ENCODE assay signal across 11 mouse cellular contexts in the genomic region with DNA sequence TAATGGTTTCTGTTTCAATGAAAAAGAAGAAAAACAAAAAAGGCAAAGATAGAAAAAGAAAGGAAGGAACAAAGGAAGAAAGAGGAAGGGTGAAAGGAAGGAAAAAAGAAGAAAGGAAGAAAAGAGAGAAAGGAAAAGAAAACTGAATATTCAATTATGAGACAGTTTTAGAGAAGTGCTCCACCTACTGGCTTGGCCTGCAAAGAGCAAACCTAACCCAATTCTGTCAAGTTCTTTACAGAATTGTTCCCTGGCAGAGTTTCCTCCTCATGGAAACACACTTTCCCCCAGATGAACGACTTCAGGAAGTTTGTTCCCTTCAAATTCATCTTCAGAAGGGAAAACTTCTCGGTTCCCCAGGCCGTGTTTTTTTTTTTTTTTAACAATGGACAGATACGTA. TPM values are rescaled to one million over a fixed set of nuclear protein-coding genes. Genes with fewer than 3 reads are reported as not detected.
DNase-seq lines count a peak whose midpoint lies in the region; ATAC-seq and TF ChIP-seq lines count a peak whose summit lies in the region.
"Had no signal": no experiment of that assay in that cellular context is flagged by ENCODE, and none has a peak within 500 bp of the region (broad histone marks: within the 10 kb centered on the region; RNA-seq: fewer than 3 reads in every experiment).

No protein-coding gene starts in this region.

- H3K79me2 ChIP-seq in MEL (ENCODE audit: control insufficient read depth, insufficient read depth, low read length, poor library complexity): no peaks in the 10 kb centered on the region

- H3K4me1 ChIP-seq in forebrain, postnatal 0 days (ENCODE audit: insufficient read depth): no peaks in the 10 kb centered on the region
- no peaks in the 10 kb centered on the region for H3K4me1 ChIP-seq in forebrain, embryonic 10.5 days
- no peaks in the 10 kb centered on the region for H3K4me1 ChIP-seq in lung, embryonic 14.5 days (ENCODE audit: insufficient read depth)
- no peaks in the 10 kb centered on the region for H3K4me1 ChIP-seq in MEL (ENCODE audit: control insufficient read depth in 1 of 2, insufficient read depth in 2 of 2, low read length in 2 of 2)
- no peaks in the 10 kb centered on the region for H3K4me1 ChIP-seq in intestine, embryonic 15.5 days (replicated peaks)
- H3K4me1 ChIP-seq in forebrain, embryonic 13.5 days: no peaks in the 10 kb centered on the region
- H3K4me1 ChIP-seq: lung, embryonic 15.5 days had no signal

- no peak overlapping the region for H3K4me3 ChIP-seq in forebrain, postnatal 0 days (ENCODE audit: low read depth, low read length)
- no peak overlapping the region for H3K4me3 ChIP-seq in forebrain, embryonic 10.5 days
- H3K4me3 ChIP-seq in lung, embryonic 14.5 days (ENCODE audit: low read depth, low read length): no peak overlapping the region
- H3K4me3 ChIP-seq in MEL (ENCODE audit: control insufficient read depth in 1 of 2, insufficient read depth in 1 of 2, low read depth in 2 of 2, low read length in 2 of 2): no peak overlapping the region
- no peak overlapping the region for H3K4me3 ChIP-seq in intestine, embryonic 15.5 days (replicated peaks)
- no peak overlapping the region for H3K4me3 ChIP-seq in forebrain, embryonic 13.5 days
- H3K4me3 ChIP-seq: lung, embryonic 15.5 days had no signal

- TF ChIP-seq POLR2A in MEL (IDR thresholded peaks at IDR 0.05; ENCODE audit: control insufficient read depth in 1 of 2, insufficient read depth in 1 of 2, low read depth in 1 of 2, low read length in 2 of 2, poor library complexity in 1 of 2): no peak

- no peaks in the 10 kb centered on the region for H3K9me3 ChIP-seq in forebrain, postnatal 0 days (ENCODE audit: low read length)
- no peaks in the 10 kb centered on the region for H3K9me3 ChIP-seq in forebrain, embryonic 10.5 days
- H3K9me3 ChIP-seq in lung, embryonic 14.5 days (ENCODE audit: low read depth, low read length): no peaks in the 10 kb centered on the region
- H3K9me3 ChIP-seq in MEL (replicated peaks; ENCODE audit: insufficient read depth, low read length): no peaks in the 10 kb centered on the region
- no peaks in the 10 kb centered on the region for H3K9me3 ChIP-seq in intestine, embryonic 15.5 days
- H3K9me3 ChIP-seq in forebrain, embryonic 13.5 days (replicated peaks): no peaks in the 10 kb centered on the region
- H3K9me3 ChIP-seq: lung, embryonic 15.5 days had no signal

- no peaks in the 10 kb centered on the region for H3K36me3 ChIP-seq in forebrain, postnatal 0 days (ENCODE audit: insufficient read depth)
- no peaks in the 10 kb centered on the region for H3K36me3 ChIP-seq in forebrain, embryonic 10.5 days (replicated peaks)
- H3K36me3 ChIP-seq in lung, embryonic 14.5 days (ENCODE audit: insufficient read depth): no peaks in the 10 kb centered on the region
- no peaks in the 10 kb centered on the region for H3K36me3 ChIP-seq in MEL (ENCODE audit: control insufficient read depth in 1 of 2, insufficient read depth in 2 of 2, low read length in 2 of 2)
- H3K36me3 ChIP-seq in intestine, embryonic 15.5 days: no peaks in the 10 kb centered on the region
- H3K36me3 ChIP-seq in forebrain, embryonic 13.5 days (ENCODE audit: poor library complexity, severe bottlenecking): no peaks in the 10 kb centered on the region
- H3K36me3 ChIP-seq: lung, embryonic 15.5 days had no signal

- ATAC-seq in forebrain, postnatal 0 days: no peak
- ATAC-seq in lung, embryonic 14.5 days (ENCODE audit: insufficient read depth): no peak
- ATAC-seq in megakaryocyte progenitor cell, adult 5-6 weeks (replicated peaks; ENCODE audit: poor library complexity): peak; percentile 66
- no peak for ATAC-seq in intestine, embryonic 15.5 days
- no peak for ATAC-seq in forebrain, embryonic 13.5 days

- no peak overlapping the region for H3K9ac ChIP-seq in forebrain, postnatal 0 days
- no peak overlapping the region for H3K9ac ChIP-seq in lung, embryonic 14.5 days
- H3K9ac ChIP-seq in MEL (ENCODE audit: control insufficient read depth, low read depth, low read length, poor library complexity, severe bottlenecking): no peak overlapping the region
- no peak overlapping the region for H3K9ac ChIP-seq in intestine, embryonic 15.5 days
- no peak overlapping the region for H3K9ac ChIP-seq in forebrain, embryonic 13.5 days
- H3K9ac ChIP-seq: lung, embryonic 15.5 days had no signal

- TF ChIP-seq RAD21 in MEL (IDR thresholded peaks at IDR 0.05; ENCODE audit: low read depth, low read length): no peak

- peak; percentile 69 for TF ChIP-seq CTCF in forebrain, postnatal 0 days (IDR thresholded peaks at IDR 0.05; ENCODE audit: low read depth)
- TF ChIP-seq CTCF in lung, embryonic 14.5 days (IDR thresholded peaks at IDR 0.05; ENCODE audit: low read depth): peak; percentile 58
- TF ChIP-seq CTCF in MEL (IDR thresholded peaks at IDR 0.05 in 2 of 3, conservative IDR thresholded peaks at IDR 0.05 in 1 of 3; ENCODE audit: control insufficient read depth in 1 of 3, insufficient read depth in 1 of 3, low read depth in 2 of 3, low read length in 3 of 3, poor library complexity in 1 of 3, severe bottlenecking in 1 of 3): peak in 2 of 3 experiments; percentile 52 to 55; a peak in 4 of 6 replicates

- no peak overlapping the region for H3K4me2 ChIP-seq in forebrain, postnatal 0 days (ENCODE audit: low read depth)
- no peak overlapping the region for H3K4me2 ChIP-seq in lung, embryonic 14.5 days
- H3K4me2 ChIP-seq in intestine, embryonic 15.5 days (replicated peaks): no peak overlapping the region
- H3K4me2 ChIP-seq in forebrain, embryonic 13.5 days: no peak overlapping the region
- H3K4me2 ChIP-seq: lung, embryonic 15.5 days had no signal

- DNase-seq in forebrain, postnatal 0 days: peak; percentile 36
- DNase-seq in forebrain, embryonic 10.5 days (ENCODE audit: extremely low spot score, low spot score): no peak
- peak; percentile 62 for DNase-seq in lung, embryonic 14.5 days
- no peak for DNase-seq in lung, postnatal 4 days
- DNase-seq in MEL (ENCODE audit: low read depth, low spot score): peak; percentile 15

- 26% methylated on average over 4 of the region's 4 CpGs for WGBS in forebrain, postnatal 0 days
- WGBS in forebrain, embryonic 10.5 days: 30% methylated on average over 4 of the region's 4 CpGs
- WGBS in lung, embryonic 14.5 days: 20% methylated on average over 4 of the region's 4 CpGs
- 23% methylated on average over 4 of the region's 4 CpGs for WGBS in intestine, embryonic 15.5 days
- 26% methylated on average over 4 of the region's 4 CpGs for WGBS in forebrain, embryonic 13.5 days

- no peak overlapping the region for H3K27ac ChIP-seq in forebrain, postnatal 0 days (ENCODE audit: low read depth, low read length)
- H3K27ac ChIP-seq in forebrain, embryonic 10.5 days: no peak overlapping the region
- no peak overlapping the region for H3K27ac ChIP-seq in lung, embryonic 14.5 days (ENCODE audit: low read depth)
- no peak overlapping the region for H3K27ac ChIP-seq in MEL (ENCODE audit: control insufficient read depth, low read depth, low read length)
- no peak overlapping the region for H3K27ac ChIP-seq in intestine, embryonic 15.5 days
- no peak overlapping the region for H3K27ac ChIP-seq in forebrain, embryonic 13.5 days
- H3K27ac ChIP-seq: lung, embryonic 15.5 days had no signal

- no peak for TF ChIP-seq EP300 in MEL (IDR thresholded peaks at IDR 0.05; ENCODE audit: low read depth in 1 of 2, low read length in 2 of 2)

- H3K27me3 ChIP-seq in forebrain, postnatal 0 days (ENCODE audit: insufficient read depth, low read length): no peaks in the 10 kb centered on the region
- H3K27me3 ChIP-seq in forebrain, embryonic 10.5 days (ENCODE audit: poor library complexity, severe bottlenecking): no peaks in the 10 kb centered on the region
- no peaks in the 10 kb centered on the region for H3K27me3 ChIP-seq in lung, embryonic 14.5 days (ENCODE audit: insufficient read depth, low read length)
- peaks cover 0 to 8% of the 10 kb centered on the region in 2 experiments; a peak in 3 of 4 replicates for H3K27me3 ChIP-seq in MEL (ENCODE audit: control insufficient read depth in 1 of 2, insufficient read depth in 2 of 2, low read length in 2 of 2)
- H3K27me3 ChIP-seq in intestine, embryonic 15.5 days (replicated peaks): no peaks in the 10 kb centered on the region
- H3K27me3 ChIP-seq in forebrain, embryonic 13.5 days: no peaks in the 10 kb centered on the region
- H3K27me3 ChIP-seq: lung, embryonic 15.5 days had no signal

RNA-seq across cellular contexts. Expression of gene Ifna11, which starts 3.2 kb away (rescaled TPM):
- not detected in 2 replicates for total RNA-seq in forebrain, postnatal 0 days (2014; rRNA removed)
- not detected in 2 replicates for polyA plus RNA-seq in forebrain, postnatal 0 days (2015; fragmentation: Nextera tagmentation; extraction: Ambion mirVana)
- not detected in 2 replicates for polyA plus RNA-seq in forebrain, embryonic 10.5 days (2016; fragmentation: Nextera tagmentation; extraction: Ambion mirVana)
- not detected in 2 replicates for polyA plus RNA-seq in lung, embryonic 14.5 days (2014; fragmentation: Nextera tagmentation; extraction: Ambion mirVana)
- not detected in 2 replicates for total RNA-seq in MEL (2012; rRNA removed)
- polyA plus RNA-seq in MEL (2012; ENCODE audit: insufficient read depth in 1 of 2, insufficient read length in 2 of 2, low read depth in 1 of 2, low replicate concordance in 2 of 2, missing spikeins in 1 of 2): not detected
- not detected in 2 replicates for total RNA-seq in megakaryocyte progenitor cell, adult 5-6 weeks (2015)
- not detected in 2 replicates for total RNA-seq in megakaryocyte progenitor cell, adult 5-6 weeks (2017)
- polyA plus RNA-seq in intestine, embryonic 15.5 days (2015; fragmentation: Nextera tagmentation; extraction: Ambion mirVana): not detected in 2 replicates
- not detected in 2 replicates for polyA plus RNA-seq in forebrain, embryonic 13.5 days (2015; fragmentation: Nextera tagmentation; extraction: Ambion mirVana)
- total RNA-seq: common myeloid progenitor, adult 5-6 weeks; heart, postnatal 10 days had no signal
- polyA plus RNA-seq: lung, embryonic 15.5 days had no signal

RNA-seq across cellular contexts. Expression of gene Ifna6, which starts 4.2 kb away (rescaled TPM):
- total RNA-seq in forebrain, postnatal 0 days (2014; rRNA removed): not detected in 2 replicates
- not detected in 2 replicates for polyA plus RNA-seq in forebrain, postnatal 0 days (2015; fragmentation: Nextera tagmentation; extraction: Ambion mirVana)
- polyA plus RNA-seq in forebrain, embryonic 10.5 days (2016; fragmentation: Nextera tagmentation; extraction: Ambion mirVana): not detected in 2 replicates
- not detected in 2 replicates for polyA plus RNA-seq in lung, embryonic 14.5 days (2014; fragmentation: Nextera tagmentation; extraction: Ambion mirVana)
- not detected in 2 replicates for total RNA-seq in MEL (2012; rRNA removed)
- polyA plus RNA-seq in MEL (2012; ENCODE audit: insufficient read depth in 1 of 2, insufficient read length in 2 of 2, low read depth in 1 of 2, low replicate concordance in 2 of 2, missing spikeins in 1 of 2): not detected
- total RNA-seq in megakaryocyte progenitor cell, adult 5-6 weeks (2015): not detected in 2 replicates
- total RNA-seq in megakaryocyte progenitor cell, adult 5-6 weeks (2017): not detected in 2 replicates
- polyA plus RNA-seq in intestine, embryonic 15.5 days (2015; fragmentation: Nextera tagmentation; extraction: Ambion mirVana): not detected in 2 replicates
- not detected in 2 replicates for polyA plus RNA-seq in forebrain, embryonic 13.5 days (2015; fragmentation: Nextera tagmentation; extraction: Ambion mirVana)
- total RNA-seq: common myeloid progenitor, adult 5-6 weeks; heart, postnatal 10 days had no signal
- polyA plus RNA-seq: lung, embryonic 15.5 days had no signal

RNA-seq across cellular contexts. Expression of gene Ifna7, which starts 7.0 kb away (rescaled TPM):
- total RNA-seq in forebrain, postnatal 0 days (2014; rRNA removed): not detected in 2 replicates
- polyA plus RNA-seq in forebrain, postnatal 0 days (2015; fragmentation: Nextera tagmentation; extraction: Ambion mirVana): not detected in 2 replicates
- not detected in 2 replicates for polyA plus RNA-seq in forebrain, embryonic 10.5 days (2016; fragmentation: Nextera tagmentation; extraction: Ambion mirVana)
- polyA plus RNA-seq in lung, embryonic 14.5 days (2014; fragmentation: Nextera tagmentation; extraction: Ambion mirVana): not detected in 2 replicates
- not detected in 2 replicates for total RNA-seq in MEL (2012; rRNA removed)
- not detected for polyA plus RNA-seq in MEL (2012; ENCODE audit: insufficient read depth in 1 of 2, insufficient read length in 2 of 2, low read depth in 1 of 2, low replicate concordance in 2 of 2, missing spikeins in 1 of 2)
- total RNA-seq in megakaryocyte progenitor cell, adult 5-6 weeks (2015): not detected in 2 replicates
- total RNA-seq in megakaryocyte progenitor cell, adult 5-6 weeks (2017): not detected in 2 replicates
- not detected in 2 replicates for polyA plus RNA-seq in intestine, embryonic 15.5 days (2015; fragmentation: Nextera tagmentation; extraction: Ambion mirVana)
- polyA plus RNA-seq in forebrain, embryonic 13.5 days (2015; fragmentation: Nextera tagmentation; extraction: Ambion mirVana): not detected in 2 replicates
- total RNA-seq: common myeloid progenitor, adult 5-6 weeks; heart, postnatal 10 days had no signal
- polyA plus RNA-seq: lung, embryonic 15.5 days had no signal

RNA-seq across cellular contexts. Expression of gene Ifna5, which starts 12.3 kb away (rescaled TPM):
- total RNA-seq in forebrain, postnatal 0 days (2014; rRNA removed): not detected in 2 replicates
- polyA plus RNA-seq in forebrain, postnatal 0 days (2015; fragmentation: Nextera tagmentation; extraction: Ambion mirVana): not detected in 2 replicates
- polyA plus RNA-seq in forebrain, embryonic 10.5 days (2016; fragmentation: Nextera tagmentation; extraction: Ambion mirVana): not detected in 2 replicates
- polyA plus RNA-seq in lung, embryonic 14.5 days (2014; fragmentation: Nextera tagmentation; extraction: Ambion mirVana): not detected in 2 replicates
- total RNA-seq in MEL (2012; rRNA removed): not detected in 2 replicates
- polyA plus RNA-seq in MEL (2012; ENCODE audit: insufficient read depth in 1 of 2, insufficient read length in 2 of 2, low read depth in 1 of 2, low replicate concordance in 2 of 2, missing spikeins in 1 of 2): not detected
- not detected in 2 replicates for total RNA-seq in megakaryocyte progenitor cell, adult 5-6 weeks (2015)
- total RNA-seq in megakaryocyte progenitor cell, adult 5-6 weeks (2017): not detected in 2 replicates
- polyA plus RNA-seq in intestine, embryonic 15.5 days (2015; fragmentation: Nextera tagmentation; extraction: Ambion mirVana): not detected in 2 replicates
- polyA plus RNA-seq in forebrain, embryonic 13.5 days (2015; fragmentation: Nextera tagmentation; extraction: Ambion mirVana): not detected in 2 replicates
- total RNA-seq: common myeloid progenitor, adult 5-6 weeks; heart, postnatal 10 days had no signal
- polyA plus RNA-seq: lung, embryonic 15.5 days had no signal

RNA-seq across cellular contexts. Expression of gene Gm13288, which starts 17.7 kb away (rescaled TPM):
- total RNA-seq in forebrain, postnatal 0 days (2014; rRNA removed): not detected in 2 replicates
- not detected in 2 replicates for polyA plus RNA-seq in forebrain, postnatal 0 days (2015; fragmentation: Nextera tagmentation; extraction: Ambion mirVana)
- polyA plus RNA-seq in forebrain, embryonic 10.5 days (2016; fragmentation: Nextera tagmentation; extraction: Ambion mirVana): 0.07 and 0.09 TPM in 2 replicates
- 0.09 TPM in 1 of 2 replicates, not detected in the other for polyA plus RNA-seq in lung, embryonic 14.5 days (2014; fragmentation: Nextera tagmentation; extraction: Ambion mirVana)
- total RNA-seq in MEL (2012; rRNA removed): not detected in 2 replicates
- polyA plus RNA-seq in MEL (2012; ENCODE audit: insufficient read depth in 1 of 2, insufficient read length in 2 of 2, low read depth in 1 of 2, low replicate concordance in 2 of 2, missing spikeins in 1 of 2): not detected
- total RNA-seq in megakaryocyte progenitor cell, adult 5-6 weeks (2015): 0.07 TPM in 1 of 2 replicates, not detected in the other
- 0.07 and 0.12 TPM in 2 replicates for total RNA-seq in megakaryocyte progenitor cell, adult 5-6 weeks (2017)
- 0.08 TPM in 1 of 2 replicates, not detected in the other for polyA plus RNA-seq in intestine, embryonic 15.5 days (2015; fragmentation: Nextera tagmentation; extraction: Ambion mirVana)
- polyA plus RNA-seq in forebrain, embryonic 13.5 days (2015; fragmentation: Nextera tagmentation; extraction: Ambion mirVana): not detected in 2 replicates
- total RNA-seq: common myeloid progenitor, adult 5-6 weeks; heart, postnatal 10 days had no signal

Comparison
In these comparisons a context has a peak if more than half of its experiments do, and no peak if none do; other contexts are left out.
1. DNase-seq: peak in forebrain, postnatal 0 days (single experiment), lung, embryonic 14.5 days (single experiment) and MEL (single experiment); none in forebrain, embryonic 10.5 days (single experiment) and lung, postnatal 4 days (0 of 2).
2. Peak in every context shown above with its lines, with median percentiles within 50 percentile points of each other: CTCF ChIP-seq.